Mouse (Mus musculus): ENCODE measurements around the gene Gm40193. TPM values are rescaled to one million over a fixed set of nuclear protein-coding genes. Genes with fewer than 3 reads are reported as not detected.
"Not testable (repeated sequence)": the region's sequence is repeated elsewhere in the genome, so short reads cannot be mapped to it uniquely, and the experiment has no call there.

Gm40193 gene
- total RNA-seq (2018; cell fraction: chromatin; rRNA removed), result not detected
- not detected for total RNA-seq (2018; cell fraction: cytosol; rRNA removed)
- total RNA-seq (2018; cell fraction: nucleus; rRNA removed), result not detected
- not detected in 3 replicates for polyA plus RNA-seq (2018)

GRCm38 (mm10) chr11:70532839-70533238, at the start of gene Gm40193:
Gene Gm40193, minus strand, starts transcription at chr11:70532939.
- H3K27ac ChIP-seq, result no peak within 1 kb of the TSS
- no peak within 1 kb of the TSS for H3K4me3 ChIP-seq (ENCODE audit: inconsistent target)
- 100% methylated on average over 4 of the region's 6 CpGs for WGBS (ENCODE audit: missing documents)
- H3K36me3 ChIP-seq (ENCODE audit: inconsistent target), result 0 out of 2 replicates have a peak, but pooled peaks cover 3% of the 10 kb centered on the region
- no peaks in the 10 kb centered on the region for H3K79me2 ChIP-seq (ENCODE audit: inconsistent target)

- 38% methylated on average over 3 of the region's 3 CpGs for WGBS (ENCODE audit: missing documents)
- H3K4me3 ChIP-seq (ENCODE audit: inconsistent target), result no peak overlapping the region
Observed at GRCm38 (mm10) chr11:70582196-70582595, 49.5 kb upstream of the Gm40193 start.

GRCm38 (mm10) chr11:70580921-70581320, 48.2 kb upstream of the Gm40193 start:
- Histone ChIP-seq H3K79me2 (ENCODE audit: inconsistent target) (peaks cover 90% of the 10 kb centered on the region), H3K4me3 (ENCODE audit: inconsistent target) (no peak overlapping the region), H3K27ac (no peak overlapping the region), H3K36me3 (ENCODE audit: inconsistent target) (no peaks in the 10 kb centered on the region)
- WGBS (ENCODE audit: missing documents), result 48% methylated on average over 3 of the region's 3 CpGs

More at GRCm38 (mm10) chr11:70582196-70582595, 49.5 kb upstream of the Gm40193 start:
- no peak overlapping the region; the same call in 1 of the 2 replicates for H3K27ac ChIP-seq
- peaks cover 90% of the 10 kb centered on the region for H3K79me2 ChIP-seq (ENCODE audit: inconsistent target)
- H3K36me3 ChIP-seq (ENCODE audit: inconsistent target), result no peaks in the 10 kb centered on the region

- Histone ChIP-seq H3K27ac (peak overlapping the region; percentile 31), H3K36me3 (ENCODE audit: inconsistent target) (no peaks in the 10 kb centered on the region), H3K79me2 (ENCODE audit: inconsistent target) (peaks cover 90% of the 10 kb centered on the region), H3K4me3 (ENCODE audit: inconsistent target) (no peak overlapping the region)
- WGBS (ENCODE audit: missing documents), result 42% methylated on average over 4 of the region's 5 CpGs
Observed at GRCm38 (mm10) chr11:70580358-70580720, 47.6 kb upstream of the Gm40193 start.

- H3K36me3 ChIP-seq (ENCODE audit: inconsistent target), result no peaks in the 10 kb centered on the region
- H3K4me3 ChIP-seq (ENCODE audit: inconsistent target), result no peak overlapping the region
- H3K27ac ChIP-seq, result peak overlapping the region; percentile 31
- 41% methylated on average over 9 of the region's 9 CpGs for WGBS (ENCODE audit: missing documents)
- peaks cover 90% of the 10 kb centered on the region for H3K79me2 ChIP-seq (ENCODE audit: inconsistent target)
Observed at GRCm38 (mm10) chr11:70579710-70580357, 47.1 kb upstream of the Gm40193 start.

GRCm38 (mm10) chr11:70578962-70579361, 46.2 kb upstream of the Gm40193 start:
- peaks cover 90% of the 10 kb centered on the region for H3K79me2 ChIP-seq (ENCODE audit: inconsistent target)
- no peaks in the 10 kb centered on the region for H3K36me3 ChIP-seq (ENCODE audit: inconsistent target)
- H3K4me3 ChIP-seq (ENCODE audit: inconsistent target), result no peak overlapping the region
- WGBS (ENCODE audit: missing documents), result 93% methylated on average over 6 of the region's 6 CpGs
- H3K27ac ChIP-seq, result no peak overlapping the region

DNA sequence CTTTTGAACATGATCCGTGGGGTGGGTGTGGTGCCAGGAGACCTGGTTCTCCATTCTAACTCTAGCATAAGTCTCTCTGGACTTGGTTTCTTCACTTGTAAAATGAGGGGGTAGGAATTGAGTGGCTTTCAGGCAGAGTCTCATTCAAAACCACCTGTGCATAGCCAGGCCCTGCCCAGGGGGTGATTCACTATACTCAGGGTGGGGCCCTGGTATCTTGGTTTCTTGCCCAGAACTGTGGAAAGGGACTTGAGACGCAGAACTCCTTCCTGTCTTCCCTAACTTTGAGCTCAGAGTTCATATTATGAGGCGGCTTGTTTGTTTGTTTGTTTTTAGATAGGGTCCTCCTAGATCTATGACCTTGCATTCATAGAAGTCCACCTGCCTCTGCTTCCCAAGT, 44.5 kb upstream of the Gm40193 start:
- H3K79me2 ChIP-seq (ENCODE audit: inconsistent target), result peaks cover 96% of the 10 kb centered on the region
- no peak overlapping the region for H3K4me3 ChIP-seq (ENCODE audit: inconsistent target)
- H3K27ac ChIP-seq, result no peak overlapping the region
- no peaks in the 10 kb centered on the region for H3K36me3 ChIP-seq (ENCODE audit: inconsistent target)
- whole genome bisulfite sequencing (ENCODE audit: missing documents), result 93% methylated on average over 3 of the region's 3 CpGs

GRCm38 (mm10) chr11:70573872-70574271, 41.1 kb upstream of the Gm40193 start:
- Histone ChIP-seq H3K36me3 (ENCODE audit: inconsistent target) (no peaks in the 10 kb centered on the region), H3K4me3 (ENCODE audit: inconsistent target) (no peak overlapping the region), H3K27ac (no peak overlapping the region), H3K79me2 (ENCODE audit: inconsistent target) (peaks cover 100% of the 10 kb centered on the region)
- 91% methylated on average over 6 of the region's 6 CpGs for WGBS (ENCODE audit: missing documents)

- peaks cover 100% of the 10 kb centered on the region for H3K79me2 ChIP-seq (ENCODE audit: inconsistent target)
- no peaks in the 10 kb centered on the region for H3K36me3 ChIP-seq (ENCODE audit: inconsistent target)
- 91% methylated on average over 5 of the region's 5 CpGs for WGBS (ENCODE audit: missing documents)
- H3K4me3 ChIP-seq (ENCODE audit: inconsistent target), result no peak overlapping the region
- no peak overlapping the region for H3K27ac ChIP-seq
Observed at GRCm38 (mm10) chr11:70572348-70572902, 39.7 kb upstream of the Gm40193 start.

- Histone ChIP-seq H3K79me2 (ENCODE audit: inconsistent target) (peaks cover 100% of the 10 kb centered on the region), H3K4me3 (ENCODE audit: inconsistent target) (no peak overlapping the region), H3K36me3 (ENCODE audit: inconsistent target) (peaks cover 7% of the 10 kb centered on the region), H3K27ac (no peak overlapping the region)
- WGBS (ENCODE audit: missing documents), result 100% methylated on average over 1 of the region's 1 CpGs
Observed at GRCm38 (mm10) chr11:70571641-70572040, 38.9 kb upstream of the Gm40193 start.

GRCm38 (mm10) chr11:70570614-70571013, 37.9 kb upstream of the Gm40193 start:
- H3K27ac ChIP-seq; H3K4me3 ChIP-seq (ENCODE audit: inconsistent target); H3K36me3 ChIP-seq (ENCODE audit: inconsistent target): not testable (repeated sequence)
- 100% methylated on average over 1 of the region's 1 CpGs for WGBS (ENCODE audit: missing documents)
- H3K79me2 ChIP-seq (ENCODE audit: inconsistent target), result peaks cover 100% of the 10 kb centered on the region

- peaks cover 10% of the 10 kb centered on the region for H3K36me3 ChIP-seq (ENCODE audit: inconsistent target)
- WGBS (ENCODE audit: missing documents), result 99% methylated on average over 7 of the region's 7 CpGs
- no peak overlapping the region for H3K27ac ChIP-seq
- H3K79me2 ChIP-seq (ENCODE audit: inconsistent target), result peaks cover 86% of the 10 kb centered on the region
- no peak overlapping the region for H3K4me3 ChIP-seq (ENCODE audit: inconsistent target)
Observed at GRCm38 (mm10) chr11:70566586-70566985, 33.8 kb upstream of the Gm40193 start.

DNA sequence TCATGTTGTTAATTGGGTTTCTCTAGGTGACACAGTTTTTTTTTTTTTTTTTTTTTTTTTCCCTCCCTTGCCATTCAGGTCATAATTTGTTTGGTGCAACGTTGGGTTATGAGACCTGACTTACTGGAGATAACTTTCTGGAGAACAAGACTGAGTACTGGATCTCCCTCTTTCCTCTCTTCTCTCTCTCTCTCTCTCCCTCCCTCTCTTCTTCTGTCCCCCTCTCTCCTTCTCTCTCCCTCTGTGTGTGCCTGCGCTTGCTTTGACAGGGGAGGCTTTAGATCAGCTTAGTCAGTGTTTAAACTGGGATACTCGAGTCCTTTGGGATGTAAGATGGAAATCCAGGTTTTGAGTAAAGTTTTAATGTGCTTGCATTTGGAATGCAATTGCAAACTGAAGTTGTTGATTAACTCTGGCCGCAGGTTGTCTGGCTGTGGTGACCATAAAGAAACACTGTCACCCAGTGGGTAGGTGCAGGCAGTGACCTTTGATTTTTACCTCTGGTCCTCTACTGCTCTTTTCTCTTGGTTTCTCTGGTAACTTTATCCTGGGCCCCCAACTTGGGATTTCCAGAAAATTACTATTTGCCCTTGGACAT, 31.6 kb upstream of the Gm40193 start:
- Histone ChIP-seq H3K79me2 (ENCODE audit: inconsistent target) (peaks cover 64% of the 10 kb centered on the region), H3K27ac (no peak overlapping the region), H3K36me3 (ENCODE audit: inconsistent target) (peaks cover 10% of the 10 kb centered on the region), H3K4me3 (ENCODE audit: inconsistent target) (no peak overlapping the region)
- 63% methylated on average over 4 of the region's 4 CpGs for WGBS (ENCODE audit: missing documents)

- H3K27ac ChIP-seq, result peak overlapping the region; percentile 37
- 5% methylated on average over 24 of the region's 25 CpGs for WGBS (ENCODE audit: missing documents)
- peaks cover 10% of the 10 kb centered on the region for H3K36me3 ChIP-seq (ENCODE audit: inconsistent target)
- H3K79me2 ChIP-seq (ENCODE audit: inconsistent target), result peaks cover 57% of the 10 kb centered on the region
- peak overlapping the region; percentile 70 for H3K4me3 ChIP-seq (ENCODE audit: inconsistent target)
Observed at GRCm38 (mm10) chr11:70563470-70564275, 30.9 kb upstream of the Gm40193 start.

All from macrophage (primary cell).